Mouse (Mus musculus) midbrain, embryonic 14.5 days (tissue): ENCODE data around the gene Yipf7. TPM values are rescaled to one million over a fixed set of nuclear protein-coding genes. Genes with fewer than 3 reads are reported as not detected.

Source experiments
- ATAC-seq: fragments of 200-750 bp; cut with Nextera tagmentation; 2 replicates; pipeline ENCODE4 v1.8.0; 2017; ENCODE audit warnings: moderate number of reproducible peaks, moderate library complexity; ENCODE audit not compliant: low FRiP score, low TSS enrichment
- DNase-seq: peaks from one replicate; pipeline ENCODE4 v3.0.0-alpha.2; 2015
- H3K27ac ChIP-seq: fragments of 300-500 bp; sonication (generic); replicated peaks from 2 replicates; pipeline ENCODE4 v1.5.1; 2014; ENCODE audit warnings: mild to moderate bottlenecking, low read depth, low read length, moderate library complexity
- H3K27me3 ChIP-seq: fragments of 300-500 bp; sonication (generic); 2 replicates; pipeline ENCODE4 v1.6.1; 2014; ENCODE audit warnings: low read length, control low read depth, mixed read lengths; ENCODE audit not compliant: control insufficient read depth, insufficient read depth
- H3K36me3 ChIP-seq: fragments of 300-500 bp; sonication (generic); 2 replicates; pipeline ENCODE4 v1.6.1; 2014; ENCODE audit warnings: low read length, control low read depth; ENCODE audit not compliant: control insufficient read depth, insufficient read depth
- H3K4me1 ChIP-seq: fragments of 300-500 bp; sonication (generic); 2 replicates; pipeline ENCODE4 v1.6.1; 2014; ENCODE audit warnings: mild to moderate bottlenecking, antibody characterized with exemption, low read length, control low read depth; ENCODE audit not compliant: control insufficient read depth, insufficient read depth
- H3K4me2 ChIP-seq: fragments of 300-500 bp; sonication (generic); 2 replicates; pipeline ENCODE4 v1.6.1; 2014; ENCODE audit warnings: mild to moderate bottlenecking, low read length, moderate library complexity
- H3K4me3 ChIP-seq: fragments of 300-500 bp; sonication (generic); replicated peaks from 2 replicates; pipeline ENCODE4 v1.5.1; 2014; ENCODE audit warnings: low read depth, low read length
- H3K9ac ChIP-seq: fragments of 300-500 bp; sonication (generic); replicated peaks from 2 replicates; pipeline ENCODE4 v1.6.1; 2014; ENCODE audit warnings: mild to moderate bottlenecking, low read length, moderate library complexity
- H3K9me3 ChIP-seq: fragments of 300-500 bp; sonication (generic); 2 replicates; pipeline ENCODE4 v1.6.1; 2016; ENCODE audit warnings: low read length, control low read depth, mixed read lengths; ENCODE audit not compliant: control insufficient read depth
- WGBS: fragments of 180-500 bp; shearing (Covaris S2); extraction: QIAGEN DNeasy Blood & Tissue Kit; methylation state at CpG from one replicate; pipeline ENCODE4 v1.1.7; 2014; 5-methylcytosine and 5-hydroxymethylcytosine counted together
- polyA plus RNA-seq: library from polyadenylated mRNA; unstranded; fragments of >200 nt; fragmentation: Nextera tagmentation; extraction: Ambion mirVana; gene quantifications from 2 replicates; pipeline ENCODE4 v1.2.1, GENCODE M21; 2014

Gene Yipf7
- not detected in 2 replicates for polyA plus RNA-seq

- ATAC-seq (no peak), DNase-seq (no peak)
- H3K9ac ChIP-seq: no peak within 1 kb of the TSS
- no peak within 1 kb of the TSS for H3K4me2 ChIP-seq
- H3K27me3 ChIP-seq: no peaks in the 10 kb centered on the region
- H3K9me3 ChIP-seq: no peaks in the 10 kb centered on the region
- H3K4me1 ChIP-seq: no peaks in the 10 kb centered on the region
- no peak within 1 kb of the TSS for H3K4me3 ChIP-seq
- H3K27ac ChIP-seq: no peak within 1 kb of the TSS
- no peaks in the 10 kb centered on the region for H3K36me3 ChIP-seq
- 81% methylated on average over 4 of the region's 4 CpGs for WGBS
These were observed at the start of gene Yipf7 for GRCm38 (mm10) chr5:69542489-69542888. TSS of gene Yipf7 (minus strand) at chr5:69542648.

- Histone ChIP-seq H3K27me3 (no peaks in the 10 kb centered on the region), H3K4me2 (peak within 1 kb of the TSS; percentile 60), H3K4me3 (peak within 1 kb of the TSS; percentile 61), H3K27ac (peak within 1 kb of the TSS; percentile 82), H3K9me3 (no peaks in the 10 kb centered on the region), H3K9ac (peak within 1 kb of the TSS; percentile 78), H3K36me3 (peaks cover 9% of the 10 kb centered on the region), H3K4me1 (no peaks in the 10 kb centered on the region)
- peak; percentile 96 for DNase-seq
- WGBS: 5% methylated on average over 42 of the region's 42 CpGs
- ATAC-seq: peak; percentile 96
These were observed 49.4 kb upstream of the Yipf7 start, which contains the start of gene Gnpda2 for GRCm38 (mm10) chr5:69591640-69592461. TSS of gene Gnpda2 (minus strand) at chr5:69592340.

- WGBS: 12% methylated on average over 16 of the region's 16 CpGs
- no peaks in the 10 kb centered on the region for H3K9me3 ChIP-seq
- H3K4me1 ChIP-seq: 0 out of 2 replicates have a peak, but pooled peaks cover 8% of the 10 kb centered on the region
- no peaks in the 10 kb centered on the region for H3K27me3 ChIP-seq
- ATAC-seq: 0 out of 2 replicates have a peak, but pooled peaks have one; percentile 6
- DNase-seq: peak; percentile 54
- H3K4me3 ChIP-seq: peak overlapping the region; percentile 95
- H3K36me3 ChIP-seq: peaks cover 14% of the 10 kb centered on the region
- peak overlapping the region; percentile 94 for H3K27ac ChIP-seq
- peak overlapping the region; percentile 74 for H3K4me2 ChIP-seq
- peak overlapping the region; percentile 98 for H3K9ac ChIP-seq
These were observed 15.0 kb upstream of the Yipf7 start for GRCm38 (mm10) chr5:69557404-69557935.

- DNase-seq: peak; percentile 96
- peak within 1 kb of the TSS; percentile 98 for H3K9ac ChIP-seq
- peak; percentile 94 for ATAC-seq
- no peaks in the 10 kb centered on the region for H3K27me3 ChIP-seq
- H3K4me3 ChIP-seq: peak within 1 kb of the TSS; percentile 95
- H3K27ac ChIP-seq: peak within 1 kb of the TSS; percentile 94
- under 1% methylated on average over 72 of the region's 72 CpGs for WGBS
- no peaks in the 10 kb centered on the region for H3K9me3 ChIP-seq
- 0 out of 2 replicates have a peak, but pooled peaks cover 8% of the 10 kb centered on the region for H3K4me1 ChIP-seq
- H3K4me2 ChIP-seq: peak within 1 kb of the TSS; percentile 74
- peaks cover 10% of the 10 kb centered on the region for H3K36me3 ChIP-seq
These were observed 14.4 kb upstream of the Yipf7 start, which contains the start of gene Guf1 for GRCm38 (mm10) chr5:69556628-69557403. TSS of gene Guf1 (plus strand) at chr5:69556923.

- no peaks in the 10 kb centered on the region for H3K9me3 ChIP-seq
- H3K4me2 ChIP-seq: no peak overlapping the region
- WGBS: 83% methylated on average over 1 of the region's 1 CpGs
- no peaks in the 10 kb centered on the region for H3K36me3 ChIP-seq
- DNase-seq (no peak), ATAC-seq (no peak)
- no peaks in the 10 kb centered on the region for H3K4me1 ChIP-seq
- H3K9ac ChIP-seq: no peak overlapping the region
- no peaks in the 10 kb centered on the region for H3K27me3 ChIP-seq
- no peak overlapping the region for H3K27ac ChIP-seq
- H3K4me3 ChIP-seq: no peak overlapping the region
These were observed 768 bp downstream of the Yipf7 start for GRCm38 (mm10) chr5:69541680-69542079.

- peak; percentile 19 for DNase-seq
- no peaks in the 10 kb centered on the region for H3K9me3 ChIP-seq
- no peaks in the 10 kb centered on the region for H3K27me3 ChIP-seq
- H3K9ac ChIP-seq: no peak overlapping the region
- no peak overlapping the region for H3K27ac ChIP-seq
- ATAC-seq: no peak
- H3K36me3 ChIP-seq: no peaks in the 10 kb centered on the region
- no peak overlapping the region for H3K4me2 ChIP-seq
- H3K4me3 ChIP-seq: no peak overlapping the region
- H3K4me1 ChIP-seq: no peaks in the 10 kb centered on the region
These were observed 18.5 kb downstream of the Yipf7 start for GRCm38 (mm10) chr5:69523944-69524343.

- no peaks in the 10 kb centered on the region for H3K9me3 ChIP-seq
- no peak overlapping the region for H3K9ac ChIP-seq
- no peaks in the 10 kb centered on the region for H3K4me1 ChIP-seq
- ATAC-seq (no peak), DNase-seq (no peak)
- H3K36me3 ChIP-seq: no peaks in the 10 kb centered on the region
- WGBS: 78% methylated on average over 5 of the region's 5 CpGs
- no peak overlapping the region for H3K27ac ChIP-seq
- H3K27me3 ChIP-seq: no peaks in the 10 kb centered on the region
- no peak overlapping the region for H3K4me2 ChIP-seq
- H3K4me3 ChIP-seq: no peak overlapping the region
These were observed 20.4 kb downstream of the Yipf7 start for GRCm38 (mm10) chr5:69522064-69522463.

GRCm38 (mm10) chr5:69520661-69521278, 21.7 kb downstream of the Yipf7 start:
- ATAC-seq (peak; percentile 74; the same call in 1 of the 2 replicates), DNase-seq (peak; percentile 89)
- WGBS: 37% methylated on average over 7 of the region's 7 CpGs
- Histone ChIP-seq H3K36me3 (no peaks in the 10 kb centered on the region), H3K4me3 (no peak overlapping the region), H3K27me3 (no peaks in the 10 kb centered on the region), H3K4me1 (no peaks in the 10 kb centered on the region), H3K9ac (no peak overlapping the region), H3K4me2 (no peak overlapping the region), H3K27ac (no peak overlapping the region), H3K9me3 (no peaks in the 10 kb centered on the region)
